Mouse (Mus musculus) limb, embryonic 14.5 days (tissue): ENCODE measurements around the gene Gm9. TPM values are rescaled to one million over a fixed set of nuclear protein-coding genes. Genes with fewer than 3 reads are reported as not detected.
"Not testable (repeated sequence)": the region's sequence is repeated elsewhere in the genome, so short reads cannot be mapped to it uniquely, and the experiment has no call there.

Source experiments
- ATAC-seq: fragments of 200-750 bp; cut with Nextera tagmentation; 2 replicates; pipeline ENCODE4 v1.8.0; 2017; ENCODE audit warnings: low read depth, moderate number of reproducible peaks, moderate TSS enrichment; ENCODE audit not compliant: low FRiP score
- DNase-seq: peaks from one replicate; pipeline ENCODE4 v3.0.0-alpha.2; 2015; ENCODE audit warnings: low spot score
- H3K27ac ChIP-seq: fragments of 300-500 bp; sonication (generic); replicated peaks from 2 replicates; pipeline ENCODE4 v1.5.1; 2014; ENCODE audit warnings: low read depth, mild to moderate bottlenecking, low read length, moderate library complexity, mixed read lengths
- H3K27me3 ChIP-seq: fragments of 300-500 bp; sonication (generic); 2 replicates; pipeline ENCODE4 v1.6.1; 2014; ENCODE audit warnings: low read length, mixed read lengths; ENCODE audit not compliant: control insufficient read depth, insufficient read depth
- H3K36me3 ChIP-seq: fragments of 300-500 bp; sonication (generic); 2 replicates; pipeline ENCODE4 v1.6.1; 2014; ENCODE audit warnings: mild to moderate bottlenecking, low read length, moderate library complexity, mixed read lengths; ENCODE audit not compliant: control insufficient read depth, insufficient read depth
- H3K4me1 ChIP-seq: fragments of 300-500 bp; sonication (generic); 2 replicates; pipeline ENCODE4 v1.6.1; 2014; ENCODE audit warnings: antibody characterized with exemption, low read length, mixed read lengths; ENCODE audit not compliant: control insufficient read depth, insufficient read depth
- H3K4me2 ChIP-seq: fragments of 300-500 bp; sonication (generic); replicated peaks from 2 replicates; pipeline ENCODE4 v1.6.1; 2014; ENCODE audit warnings: low read depth, mild to moderate bottlenecking, low read length, moderate library complexity; ENCODE audit not compliant: severe bottlenecking
- H3K4me3 ChIP-seq: fragments of 300-500 bp; sonication (generic); replicated peaks from 2 replicates; pipeline ENCODE4 v1.5.1; 2014; ENCODE audit warnings: low read length
- H3K9ac ChIP-seq: fragments of 300-500 bp; sonication (generic); 2 replicates; pipeline ENCODE4 v1.6.1; 2014; ENCODE audit warnings: mild to moderate bottlenecking, low read depth, low read length, moderate library complexity; ENCODE audit not compliant: severe bottlenecking
- H3K9me3 ChIP-seq: fragments of 300-500 bp; sonication (generic); 2 replicates; pipeline ENCODE4 v1.6.1; 2016; ENCODE audit warnings: low read length; ENCODE audit not compliant: control insufficient read depth
- POLR2A ChIP-seq: fragments of 200-500 bp; IDR thresholded peaks from 2 replicates; pipeline ENCODE4 v1.8.0; 2012; ENCODE audit warnings: inconsistent platforms, mild to moderate bottlenecking, moderate library complexity, borderline replicate concordance; ENCODE audit not compliant: insufficient read depth, insufficient read length; ENCODE audit errors: extremely low read depth
- WGBS: fragments of 180-500 bp; shearing (Covaris S2); extraction: QIAGEN DNeasy Blood & Tissue Kit; methylation state at CpG from one replicate; pipeline ENCODE4 v1.1.7; 2014; 5-methylcytosine and 5-hydroxymethylcytosine counted together
- polyA plus RNA-seq, 2 experiments: library from polyadenylated mRNA; depleted of rRNA in 1 of 2; stranded (reverse) in 1 of 2; unstranded in 1 of 2; fragments of >200 nt; fragmentation: Nextera tagmentation in 1 of 2; extraction: Ambion mirVana in 1 of 2; gene quantifications; 2 replicates each; pipeline versions ENCODE4 v1.2.1 to v1.2.3; 2012 to 2014

Gm9 gene
- polyA plus RNA-seq, 2 experiments: not detected

- no peaks in the 10 kb centered on the region for H3K27me3 ChIP-seq
- ATAC-seq: no peak
- H3K27ac ChIP-seq: no peak overlapping the region; the same call in 1 of the 2 replicates
- WGBS: 36% methylated on average over 28 of the region's 28 CpGs
- H3K4me1 ChIP-seq: no peaks in the 10 kb centered on the region
- H3K36me3 ChIP-seq: no peaks in the 10 kb centered on the region; the same call in 1 of the 2 replicates
- peak overlapping the region; percentile 51 for H3K4me2 ChIP-seq
- H3K9ac ChIP-seq: peak overlapping the region; percentile 58
- TF ChIP-seq POLR2A: no peak
- no peak for DNase-seq
- H3K4me3 ChIP-seq: peak overlapping the region; percentile 50
- H3K9me3 ChIP-seq: no peaks in the 10 kb centered on the region
These were observed 19.0 kb downstream of the Gm9 start for GRCm38 (mm10) chrX:37191744-37192379.

GRCm38 (mm10) chrX:37191105-37191743 lies 19.6 kb downstream of the Gm9 start, which contains the start of the genes Ndufa1 and Rnf113a1:
Ndufa1 (minus strand) TSS chrX:37191163.
Rnf113a1 (plus strand) TSS chrX:37191245.
- ATAC-seq (peak; percentile 90), DNase-seq (peak; percentile 71)
- 29% methylated on average over 59 of the region's 63 CpGs for WGBS
- Histone ChIP-seq H3K4me3 (peak within 1 kb of the TSS; percentile 50), H3K27me3 (no peaks in the 10 kb centered on the region), H3K36me3 (no peaks in the 10 kb centered on the region; the same call in 1 of the 2 replicates), H3K9me3 (no peaks in the 10 kb centered on the region), H3K27ac (no peak within 1 kb of the TSS; the same call in 1 of the 2 replicates), H3K4me1 (no peaks in the 10 kb centered on the region), H3K9ac (peak within 1 kb of the TSS; percentile 58), H3K4me2 (peak within 1 kb of the TSS; percentile 51)
- TF ChIP-seq POLR2A: no peak

DNA sequence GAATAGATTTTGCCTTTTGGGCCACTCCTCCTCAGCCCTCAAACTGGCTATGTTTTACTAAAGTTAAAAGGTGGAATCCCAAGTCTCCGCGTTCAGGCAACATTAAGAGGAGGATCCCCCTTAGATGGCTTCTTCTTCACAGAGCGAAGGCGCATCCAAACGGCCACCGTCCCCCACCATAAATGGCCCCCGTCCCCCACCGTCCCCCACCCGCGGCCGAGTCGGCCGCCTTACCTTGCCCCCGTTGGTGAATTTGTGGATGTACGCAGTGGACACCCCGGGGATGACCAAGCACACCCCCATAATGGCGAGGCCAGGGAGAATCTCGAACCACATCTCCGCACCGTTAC lies 20.1 kb downstream of the Gm9 start:
- Histone ChIP-seq H3K9me3 (no peaks in the 10 kb centered on the region), H3K27me3 (no peaks in the 10 kb centered on the region), H3K4me3 (peak overlapping the region; percentile 50), H3K4me2 (peak overlapping the region; percentile 51), H3K27ac (no peak overlapping the region), H3K36me3 (no peaks in the 10 kb centered on the region; the same call in 1 of the 2 replicates), H3K4me1 (no peaks in the 10 kb centered on the region), H3K9ac (peak overlapping the region; percentile 58)
- ATAC-seq: peak; percentile 38; the same call in 1 of the 2 replicates
- DNase-seq: no peak
- TF ChIP-seq POLR2A: no peak
- 35% methylated on average over 17 of the region's 20 CpGs for WGBS

DNA sequence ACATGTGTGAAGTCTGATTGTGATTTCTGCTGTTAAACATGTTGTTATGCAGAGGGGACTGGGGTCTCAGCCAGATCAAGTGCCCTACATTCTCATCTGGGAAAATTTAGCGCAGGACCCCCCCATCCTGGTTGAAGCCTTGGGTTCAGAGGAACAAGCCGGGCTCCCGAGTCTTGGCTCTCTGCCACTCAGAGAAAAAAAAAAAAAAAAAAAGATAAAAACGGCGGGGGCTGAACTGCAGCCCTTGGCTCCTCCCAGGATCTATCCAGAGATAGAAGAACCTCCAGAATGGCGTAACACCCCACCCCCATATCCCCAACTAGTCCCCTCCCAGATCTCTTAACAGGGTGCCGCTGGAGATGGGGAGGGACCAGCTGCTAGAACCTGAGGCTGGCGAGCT lies 26.4 kb downstream of the Gm9 start:
- DNase-seq, H3K4me1 ChIP-seq, H3K9ac ChIP-seq, H3K27ac ChIP-seq, H3K4me2 ChIP-seq, H3K9me3 ChIP-seq, ATAC-seq, H3K27me3 ChIP-seq, H3K36me3 ChIP-seq, H3K4me3 ChIP-seq: not testable (repeated sequence)
- WGBS: 75% methylated on average over 8 of the region's 8 CpGs

GRCm38 (mm10) chrX:37168742-37169141 lies 42.1 kb downstream of the Gm9 start, which contains the start of gene Akap14:
Akap14 (minus strand) TSS chrX:37168842.
- Histone ChIP-seq H3K9ac (no peak within 1 kb of the TSS), H3K4me1 (no peaks in the 10 kb centered on the region), H3K4me2 (no peak within 1 kb of the TSS), H3K27me3 (no peaks in the 10 kb centered on the region), H3K4me3 (no peak within 1 kb of the TSS), H3K36me3 (no peaks in the 10 kb centered on the region), H3K9me3 (no peaks in the 10 kb centered on the region), H3K27ac (no peak within 1 kb of the TSS)
- no peak for TF ChIP-seq POLR2A
- DNase-seq (no peak), ATAC-seq (no peak)
- 59% methylated on average over 5 of the region's 5 CpGs for WGBS
